Mouse (Mus musculus) hindlimb bud, embryonic 11.5 days (tissue): ENCODE results near the gene Ttc8.
"Not testable (repeated sequence)": the region's sequence is repeated elsewhere in the genome, so short reads cannot be mapped to it uniquely, and the experiment has no call there.

Source experiments
- DNase-seq: peaks from one replicate; pipeline ENCODE4 v3.0.0-alpha.2; 2012; ENCODE audit warnings: low read depth, low spot score; ENCODE audit errors: extremely low spot score

The Ttc8 gene

DNA sequence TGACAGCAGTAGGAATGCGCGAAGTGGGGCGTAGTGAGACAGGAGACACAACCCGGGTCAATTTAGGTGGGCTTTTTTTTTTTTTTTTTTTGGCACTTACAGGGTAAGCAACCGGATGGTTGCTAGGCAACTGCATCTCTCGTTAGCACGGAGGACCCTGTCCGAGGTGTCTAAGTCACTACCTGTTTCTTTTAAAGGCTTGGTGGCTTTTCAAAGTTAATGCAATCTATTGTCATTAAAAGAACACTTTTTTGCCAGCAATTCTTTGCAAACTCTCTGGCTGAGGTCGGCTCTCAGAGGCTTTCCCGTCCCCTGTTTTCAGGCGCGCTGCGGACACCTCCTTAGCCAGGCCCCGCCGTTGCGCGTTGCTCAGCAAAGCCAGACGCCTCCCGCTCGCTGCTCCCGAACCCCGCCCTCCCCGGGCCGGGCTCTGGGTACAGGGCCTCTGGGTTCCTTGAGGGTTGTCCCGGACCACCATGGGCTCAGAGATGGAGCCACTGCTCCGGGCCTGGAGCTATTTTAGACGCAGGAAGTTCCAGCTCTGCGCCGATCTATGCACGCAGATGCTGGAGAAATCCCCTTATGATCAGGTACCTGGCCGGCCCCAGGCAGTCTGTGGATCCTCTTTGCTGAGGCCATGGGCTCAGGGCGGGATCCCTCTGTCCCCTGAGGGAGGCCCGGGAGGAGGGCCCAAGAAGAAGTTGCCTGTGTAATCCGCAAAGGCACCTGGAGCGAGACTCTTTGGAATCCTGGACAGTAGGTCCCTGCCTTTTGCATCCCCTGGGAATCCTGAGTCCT, at the start of gene Ttc8:
Gene Ttc8 (plus strand): TSS at position 381 of the 798 bp plus-strand sequence.
- peak; percentile 92 for DNase-seq

DNA sequence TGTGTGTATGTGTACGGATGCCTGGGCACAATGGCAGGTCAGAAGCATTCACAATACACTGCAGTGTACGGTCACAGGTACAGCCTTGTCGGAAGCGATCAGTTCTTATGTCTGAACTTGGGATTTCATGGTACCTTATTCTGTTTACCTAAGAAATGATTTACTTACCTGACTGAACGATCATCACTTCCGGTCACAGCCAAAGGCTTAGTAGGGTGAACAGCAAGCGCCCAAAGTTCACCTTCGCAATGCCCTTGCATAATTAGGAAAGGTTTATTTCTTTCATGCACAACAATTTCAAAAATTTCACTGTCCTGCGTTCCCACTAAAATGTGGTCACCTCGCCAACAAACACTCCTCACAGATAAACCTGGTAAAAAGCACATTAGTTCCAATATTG, 47.5 kb upstream of the Ttc8 start:
- DNase-seq, result no peak

DNA sequence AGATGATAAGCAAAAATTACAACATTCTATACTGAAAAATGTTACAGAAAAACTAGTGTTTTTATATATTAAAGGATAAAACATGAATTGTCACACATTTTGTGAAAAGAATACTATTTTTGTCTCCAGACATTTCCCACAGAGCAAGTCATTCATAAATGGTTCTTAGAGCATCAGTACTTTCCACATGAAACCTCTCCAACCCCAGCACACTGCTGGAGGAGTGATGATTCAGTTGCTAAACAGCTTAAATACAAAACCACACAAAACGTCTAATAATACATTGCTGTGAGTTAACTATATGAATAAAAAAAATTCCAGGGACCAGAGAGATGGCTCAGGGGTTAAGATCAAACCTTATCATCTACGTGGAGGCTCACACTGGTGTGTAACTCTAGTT, 45.2 kb upstream of the Ttc8 start:
- DNase-seq, result no peak

- DNase-seq, result no peak
Measured at GRCm38 (mm10) chr12:98878693-98879092, 41.7 kb upstream of the Ttc8 start.

DNA sequence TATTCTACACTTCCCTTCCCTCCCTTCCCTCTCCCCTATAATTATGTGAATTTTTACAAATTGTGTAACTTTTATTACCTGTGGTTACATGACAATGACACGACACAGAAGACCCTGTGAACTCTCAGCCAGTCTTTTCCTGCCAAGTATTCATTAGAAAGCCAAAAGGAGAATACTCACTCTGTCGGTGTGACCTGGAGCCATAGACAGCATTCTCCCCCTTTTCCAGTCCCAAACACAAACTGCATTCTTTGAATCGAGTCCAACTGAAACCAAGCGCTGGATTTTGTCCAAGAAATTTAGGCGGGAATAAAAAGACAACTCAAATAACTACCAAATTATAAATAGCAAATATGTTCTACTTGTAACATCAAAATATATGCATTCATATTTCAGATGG, 38.6 kb upstream of the Ttc8 start:
- DNase-seq, result no peak

GRCm38 (mm10) chr12:98884515-98884914, 35.9 kb upstream of the Ttc8 start:
- no peak for DNase-seq

- no peak for DNase-seq
Measured at GRCm38 (mm10) chr12:98896761-98897160, 23.6 kb upstream of the Ttc8 start.

GRCm38 (mm10) chr12:98899676-98900075, 20.7 kb upstream of the Ttc8 start:
- DNase-seq, result no peak

- DNase-seq, result peak; percentile 33
Measured at GRCm38 (mm10) chr12:98900341-98900880, 20.0 kb upstream of the Ttc8 start.

GRCm38 (mm10) chr12:98900881-98901801, 19.2 kb upstream of the Ttc8 start, which contains the start of gene Eml5:
Eml5 (minus strand) TSS chr12:98901484.
- DNase-seq, result no peak

- DNase-seq, result no peak
Measured at GRCm38 (mm10) chr12:98905466-98905865, 14.9 kb upstream of the Ttc8 start.

DNA sequence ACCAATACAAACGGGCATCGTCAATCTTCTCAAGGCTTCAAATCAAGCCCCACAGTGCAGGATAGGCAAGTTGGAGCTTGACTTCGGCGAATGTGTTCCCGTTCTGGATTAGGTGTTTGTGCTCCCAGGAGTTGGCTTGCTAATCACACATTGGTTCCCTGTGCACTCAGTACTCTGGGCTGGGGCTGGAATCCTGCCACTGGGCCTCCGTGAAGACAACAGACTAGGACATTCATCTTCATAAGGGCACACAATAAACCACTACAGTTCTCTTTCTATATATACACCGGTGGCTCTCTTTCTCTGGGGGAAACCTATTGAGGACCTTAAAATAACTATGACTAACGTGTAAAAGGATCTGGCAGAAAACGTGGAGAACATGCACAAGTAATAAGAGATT, 10.3 kb upstream of the Ttc8 start:
- DNase-seq, result no peak

- no peak for DNase-seq
Measured at GRCm38 (mm10) chr12:98931174-98931573, 10.8 kb downstream of the Ttc8 start.

GRCm38 (mm10) chr12:98932441-98932840, 12.1 kb downstream of the Ttc8 start:
- no peak for DNase-seq

- DNase-seq, result no peak
Measured at GRCm38 (mm10) chr12:98932856-98933255, 12.5 kb downstream of the Ttc8 start.

DNA sequence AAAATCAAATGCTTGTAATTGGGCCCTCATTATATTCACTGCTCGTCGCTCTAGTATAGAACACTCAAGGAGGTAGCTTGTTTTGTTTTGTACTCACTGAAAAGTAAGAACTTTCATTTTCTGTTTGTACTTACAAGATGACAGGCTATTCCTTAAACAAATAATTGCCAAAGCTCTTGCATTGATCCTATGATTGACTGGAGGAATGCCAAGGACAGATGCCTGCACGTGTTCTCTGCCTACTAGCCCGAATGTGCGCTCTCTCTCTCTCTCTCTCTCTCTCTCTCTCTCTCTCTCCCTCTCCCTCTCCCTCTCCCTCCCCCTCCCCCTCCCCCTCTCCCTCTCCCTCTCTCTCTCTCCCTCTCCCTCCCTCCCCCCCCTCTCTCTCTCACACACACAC, 30.9 kb downstream of the Ttc8 start:
- DNase-seq, result not testable (repeated sequence)

DNA sequence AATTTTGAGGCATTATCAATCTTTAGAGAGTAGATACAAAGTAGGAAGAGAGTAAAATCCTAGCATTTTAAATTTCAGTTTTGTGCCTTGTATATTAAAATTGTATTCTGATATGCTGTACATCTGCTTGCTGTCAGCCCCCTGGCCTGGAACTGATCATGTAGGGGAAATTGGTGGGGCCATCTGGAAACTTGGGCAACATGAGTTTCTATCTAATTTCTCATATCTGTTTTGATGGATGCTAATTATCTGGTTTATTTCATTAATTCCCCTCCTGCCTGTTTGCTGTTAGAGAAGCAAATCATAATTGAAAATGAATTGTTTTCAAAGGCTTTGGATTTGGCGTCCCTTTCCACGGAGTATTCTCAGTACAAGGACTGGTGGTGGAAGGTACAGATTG, 36.6 kb downstream of the Ttc8 start:
- no peak for DNase-seq

GRCm38 (mm10) chr12:98957455-98957854, 37.1 kb downstream of the Ttc8 start:
- DNase-seq, result no peak

GRCm38 (mm10) chr12:98961008-98961407, 40.6 kb downstream of the Ttc8 start:
- no peak for DNase-seq

DNA sequence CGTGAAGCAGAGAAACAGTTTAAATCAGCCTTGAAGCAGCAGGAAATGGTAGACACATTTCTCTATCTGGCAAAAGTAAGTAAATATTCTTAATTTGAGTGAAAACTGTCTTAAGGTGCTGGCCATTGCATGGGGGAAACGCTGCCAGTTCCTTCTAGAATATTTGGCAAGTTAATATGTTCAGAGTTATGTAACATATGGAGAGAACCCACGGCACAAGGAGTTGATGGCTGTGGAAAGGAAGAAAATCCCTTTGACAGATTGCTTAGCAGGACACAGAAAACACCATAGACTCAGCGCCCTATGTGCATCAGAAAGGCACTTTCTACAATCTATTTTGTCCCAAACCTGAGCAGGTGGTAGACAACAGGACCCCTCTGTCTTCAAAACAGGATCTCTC, 41.0 kb downstream of the Ttc8 start:
- DNase-seq, result no peak

DNA sequence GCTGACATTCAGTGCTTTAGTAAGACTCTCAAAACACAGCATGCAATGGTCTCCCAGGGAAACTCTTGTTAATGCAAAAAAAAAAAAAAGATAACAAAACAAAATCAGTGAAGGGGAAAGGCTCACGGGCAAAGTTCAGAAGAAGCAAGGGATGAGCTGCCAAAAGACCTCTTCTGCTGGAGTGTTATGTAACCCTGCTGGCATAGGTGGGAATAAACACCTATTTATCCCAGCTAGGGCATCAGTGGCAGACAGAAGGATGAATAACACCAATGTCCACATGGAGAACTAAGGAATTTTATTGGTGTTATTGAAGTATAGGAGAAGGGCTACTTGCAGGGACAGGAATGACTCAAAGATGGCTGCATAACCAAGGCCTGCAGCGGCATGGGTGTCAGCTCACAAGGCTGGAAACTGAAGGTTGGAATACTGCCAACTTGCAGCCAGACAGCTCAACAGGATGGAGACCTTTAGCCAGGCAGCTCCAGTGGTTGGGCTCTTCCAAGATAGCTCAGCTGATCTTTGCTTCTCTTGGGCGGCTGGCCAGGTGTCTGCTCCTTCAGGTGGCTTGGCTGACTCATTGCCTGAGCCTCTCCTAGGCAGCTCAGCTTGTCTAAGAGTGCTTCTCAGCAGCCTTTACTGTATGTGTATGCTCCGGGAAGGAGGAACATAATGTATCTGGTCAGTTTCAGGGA, 45.2 kb downstream of the Ttc8 start:
- no peak for DNase-seq
